Mouse (Mus musculus): Measurements from ENCODE around the gene Arhgef10l. TPM values are rescaled to one million over a fixed set of nuclear protein-coding genes. Genes with fewer than 3 reads are reported as not detected.
A peak's percentile ranks its signal among the peaks of the same experiment; 100 is the strongest.
"Not testable (repeated sequence)": the region's sequence is repeated elsewhere in the genome, so short reads cannot be mapped to it uniquely, and the experiment has no call there.

The Arhgef10l gene
- polyA plus RNA-seq, 1 experiment from 2014 or later, result 15.0 TPM

GRCm38 (mm10) chr4:140582390-140583088 is 83.3 kb downstream of the Arhgef10l start:
- Histone ChIP-seq H3K9me3 (replicated peaks; ENCODE audit: control insufficient read depth, low read length) (no peaks in the 10 kb centered on the region), H3K4me2 (ENCODE audit: low read length) (no peak overlapping the region), H3K27ac (ENCODE audit: low read depth, low read length) (no peak overlapping the region), H3K27me3 (replicated peaks; ENCODE audit: control insufficient read depth, insufficient read depth, low read length) (no peaks in the 10 kb centered on the region), H3K4me3 (ENCODE audit: low read depth, low read length) (no peak overlapping the region), H3K9ac (ENCODE audit: low read length) (no peak overlapping the region), H3K4me1 (ENCODE audit: control insufficient read depth, insufficient read depth, low read length) (no peaks in the 10 kb centered on the region), H3K36me3 (ENCODE audit: control insufficient read depth, insufficient read depth, low read length) (peaks cover 74% of the 10 kb centered on the region)
- 90% methylated on average over 14 of the region's 15 CpGs for WGBS
- DNase-seq (ENCODE audit: low spot score) (no peak), ATAC-seq (no peak)

GRCm38 (mm10) chr4:140581730-140582389 is 84.0 kb downstream of the Arhgef10l start:
- Histone ChIP-seq H3K36me3 (ENCODE audit: control insufficient read depth, insufficient read depth, low read length) (peaks cover 77% of the 10 kb centered on the region), H3K4me1 (ENCODE audit: control insufficient read depth, insufficient read depth, low read length) (no peaks in the 10 kb centered on the region), H3K27me3 (replicated peaks; ENCODE audit: control insufficient read depth, insufficient read depth, low read length) (no peaks in the 10 kb centered on the region), H3K9ac (ENCODE audit: low read length) (no peak overlapping the region), H3K4me3 (ENCODE audit: low read depth, low read length) (no peak overlapping the region), H3K4me2 (ENCODE audit: low read length) (no peak overlapping the region), H3K9me3 (replicated peaks; ENCODE audit: control insufficient read depth, low read length) (no peaks in the 10 kb centered on the region), H3K27ac (ENCODE audit: low read depth, low read length) (no peak overlapping the region)
- no peak for ATAC-seq
- no peak for DNase-seq (ENCODE audit: low spot score)
- 76% methylated on average over 23 of the region's 23 CpGs for WGBS

- no peak overlapping the region for H3K9ac ChIP-seq (ENCODE audit: low read length)
- H3K27me3 ChIP-seq (replicated peaks; ENCODE audit: control insufficient read depth, insufficient read depth, low read length), result no peaks in the 10 kb centered on the region
- H3K36me3 ChIP-seq (ENCODE audit: control insufficient read depth, insufficient read depth, low read length), result peaks cover 77% of the 10 kb centered on the region
- WGBS, result 80% methylated on average over 16 of the region's 16 CpGs
- no peaks in the 10 kb centered on the region for H3K9me3 ChIP-seq (replicated peaks; ENCODE audit: control insufficient read depth, low read length)
- H3K4me1 ChIP-seq (ENCODE audit: control insufficient read depth, insufficient read depth, low read length), result no peaks in the 10 kb centered on the region
- no peak overlapping the region for H3K27ac ChIP-seq (ENCODE audit: low read depth, low read length)
- H3K4me3 ChIP-seq (ENCODE audit: low read depth, low read length), result no peak overlapping the region
- no peak overlapping the region for H3K4me2 ChIP-seq (ENCODE audit: low read length)
- ATAC-seq, result no peak
- DNase-seq (ENCODE audit: low spot score), result no peak
Observed at GRCm38 (mm10) chr4:140581341-140581729, 84.5 kb downstream of the Arhgef10l start.

GRCm38 (mm10) chr4:140580866-140581265 is 84.9 kb downstream of the Arhgef10l start:
- Histone ChIP-seq H3K9me3 (replicated peaks; ENCODE audit: control insufficient read depth, low read length) (no peaks in the 10 kb centered on the region), H3K27ac (ENCODE audit: low read depth, low read length) (no peak overlapping the region), H3K4me2 (ENCODE audit: low read length) (no peak overlapping the region), H3K9ac (ENCODE audit: low read length) (no peak overlapping the region), H3K27me3 (replicated peaks; ENCODE audit: control insufficient read depth, insufficient read depth, low read length) (no peaks in the 10 kb centered on the region), H3K4me3 (ENCODE audit: low read depth, low read length) (no peak overlapping the region), H3K4me1 (ENCODE audit: control insufficient read depth, insufficient read depth, low read length) (no peaks in the 10 kb centered on the region), H3K36me3 (ENCODE audit: control insufficient read depth, insufficient read depth, low read length) (peaks cover 80% of the 10 kb centered on the region)
- ATAC-seq, result no peak
- DNase-seq (ENCODE audit: low spot score), result no peak
- whole genome bisulfite sequencing, result 93% methylated on average over 4 of the region's 4 CpGs

GRCm38 (mm10) chr4:140579576-140579975 is 86.2 kb downstream of the Arhgef10l start:
- Histone ChIP-seq H3K27me3 (replicated peaks; ENCODE audit: control insufficient read depth, insufficient read depth, low read length) (no peaks in the 10 kb centered on the region), H3K9me3 (replicated peaks; ENCODE audit: control insufficient read depth, low read length) (no peaks in the 10 kb centered on the region), H3K4me2 (ENCODE audit: low read length) (no peak overlapping the region), H3K36me3 (ENCODE audit: control insufficient read depth, insufficient read depth, low read length) (peaks cover 85% of the 10 kb centered on the region), H3K4me3 (ENCODE audit: low read depth, low read length) (no peak overlapping the region), H3K4me1 (ENCODE audit: control insufficient read depth, insufficient read depth, low read length) (no peaks in the 10 kb centered on the region), H3K27ac (ENCODE audit: low read depth, low read length) (no peak overlapping the region), H3K9ac (ENCODE audit: low read length) (no peak overlapping the region)
- ATAC-seq (no peak), DNase-seq (ENCODE audit: low spot score) (peak; percentile 37)
- 85% methylated on average over 8 of the region's 8 CpGs for WGBS

GRCm38 (mm10) chr4:140579149-140579548 is 86.7 kb downstream of the Arhgef10l start:
- H3K4me3 ChIP-seq (ENCODE audit: low read depth, low read length), result no peak overlapping the region
- H3K27me3 ChIP-seq (replicated peaks; ENCODE audit: control insufficient read depth, insufficient read depth, low read length), result no peaks in the 10 kb centered on the region
- peaks cover 85% of the 10 kb centered on the region for H3K36me3 ChIP-seq (ENCODE audit: control insufficient read depth, insufficient read depth, low read length)
- 98% methylated on average over 13 of the region's 13 CpGs for WGBS
- no peaks in the 10 kb centered on the region for H3K9me3 ChIP-seq (replicated peaks; ENCODE audit: control insufficient read depth, low read length)
- no peak for ATAC-seq
- no peak overlapping the region for H3K4me2 ChIP-seq (ENCODE audit: low read length)
- H3K4me1 ChIP-seq (ENCODE audit: control insufficient read depth, insufficient read depth, low read length), result no peaks in the 10 kb centered on the region
- no peak for DNase-seq (ENCODE audit: low spot score)
- H3K9ac ChIP-seq (ENCODE audit: low read length), result no peak overlapping the region
- no peak overlapping the region for H3K27ac ChIP-seq (ENCODE audit: low read depth, low read length)

GRCm38 (mm10) chr4:140576628-140577027 is 89.2 kb downstream of the Arhgef10l start:
- ATAC-seq (no peak), DNase-seq (ENCODE audit: low spot score) (no peak)
- Histone ChIP-seq H3K9me3 (replicated peaks; ENCODE audit: control insufficient read depth, low read length) (no peaks in the 10 kb centered on the region), H3K9ac (ENCODE audit: low read length) (no peak overlapping the region), H3K36me3 (ENCODE audit: control insufficient read depth, insufficient read depth, low read length) (peaks cover 96% of the 10 kb centered on the region), H3K27ac (ENCODE audit: low read depth, low read length) (no peak overlapping the region), H3K4me1 (ENCODE audit: control insufficient read depth, insufficient read depth, low read length) (no peaks in the 10 kb centered on the region), H3K27me3 (replicated peaks; ENCODE audit: control insufficient read depth, insufficient read depth, low read length) (no peaks in the 10 kb centered on the region), H3K4me3 (ENCODE audit: low read depth, low read length) (no peak overlapping the region), H3K4me2 (ENCODE audit: low read length) (no peak overlapping the region)
- WGBS, result 98% methylated on average over 16 of the region's 16 CpGs

GRCm38 (mm10) chr4:140574863-140575262 is 90.9 kb downstream of the Arhgef10l start:
- not testable (repeated sequence) for H3K27me3 ChIP-seq (replicated peaks; ENCODE audit: control insufficient read depth, insufficient read depth, low read length); H3K4me2 ChIP-seq (ENCODE audit: low read length); H3K9me3 ChIP-seq (replicated peaks; ENCODE audit: control insufficient read depth, low read length); H3K9ac ChIP-seq (ENCODE audit: low read length); H3K4me1 ChIP-seq (ENCODE audit: control insufficient read depth, insufficient read depth, low read length); H3K27ac ChIP-seq (ENCODE audit: low read depth, low read length); H3K4me3 ChIP-seq (ENCODE audit: low read depth, low read length); DNase-seq (ENCODE audit: low spot score); ATAC-seq
- 88% methylated on average over 7 of the region's 7 CpGs for WGBS
- peaks cover 94% of the 10 kb centered on the region for H3K36me3 ChIP-seq (ENCODE audit: control insufficient read depth, insufficient read depth, low read length)

GRCm38 (mm10) chr4:140572376-140572775 is 93.4 kb downstream of the Arhgef10l start:
- no peak for DNase-seq (ENCODE audit: low spot score)
- H3K9ac ChIP-seq (ENCODE audit: low read length), result no peak overlapping the region
- H3K27me3 ChIP-seq (replicated peaks; ENCODE audit: control insufficient read depth, insufficient read depth, low read length), result no peaks in the 10 kb centered on the region
- peaks cover 94% of the 10 kb centered on the region for H3K36me3 ChIP-seq (ENCODE audit: control insufficient read depth, insufficient read depth, low read length)
- no peak overlapping the region for H3K4me2 ChIP-seq (ENCODE audit: low read length)
- H3K27ac ChIP-seq (ENCODE audit: low read depth, low read length), result no peak overlapping the region
- no peaks in the 10 kb centered on the region for H3K4me1 ChIP-seq (ENCODE audit: control insufficient read depth, insufficient read depth, low read length)
- H3K4me3 ChIP-seq (ENCODE audit: low read depth, low read length), result no peak overlapping the region
- ATAC-seq, result no peak
- H3K9me3 ChIP-seq (replicated peaks; ENCODE audit: control insufficient read depth, low read length), result no peaks in the 10 kb centered on the region; the same call in 1 of the 2 replicates
- 91% methylated on average over 17 of the region's 17 CpGs for WGBS
